Mouse (Mus musculus) urinary bladder, postnatal 14 days (tissue): ENCODE results near the gene Lamtor2.

Experiments used
- DNase-seq: peaks from one replicate; pipeline ENCODE4 v3.0.0; 2021; ENCODE audit warnings: low spot score

Lamtor2 gene

GRCm38 (mm10) chr3:88541622-88542401, 11.1 kb downstream of the Lamtor2 start:
- DNase-seq: no peak

DNA sequence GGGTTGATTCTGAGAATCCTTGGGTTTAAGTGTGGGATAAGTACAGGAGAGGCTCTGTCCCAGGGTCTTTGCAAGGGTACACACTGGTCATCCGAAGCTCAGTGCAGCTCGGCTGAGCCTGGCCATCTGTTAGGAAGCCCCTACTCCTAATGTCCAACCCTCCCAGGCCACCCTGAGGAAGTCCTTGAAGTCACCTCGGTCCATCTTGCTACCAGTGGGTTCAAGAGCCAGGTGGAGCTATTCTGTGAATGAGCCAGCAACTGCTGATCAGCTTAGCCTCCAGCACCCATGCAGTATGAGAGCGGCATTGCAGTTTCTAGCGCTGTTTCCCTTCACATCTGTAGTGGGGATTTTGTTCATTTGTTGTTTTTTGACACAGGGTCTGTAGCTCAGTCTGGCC, 12.8 kb downstream of the Lamtor2 start:
- no peak for DNase-seq

DNA sequence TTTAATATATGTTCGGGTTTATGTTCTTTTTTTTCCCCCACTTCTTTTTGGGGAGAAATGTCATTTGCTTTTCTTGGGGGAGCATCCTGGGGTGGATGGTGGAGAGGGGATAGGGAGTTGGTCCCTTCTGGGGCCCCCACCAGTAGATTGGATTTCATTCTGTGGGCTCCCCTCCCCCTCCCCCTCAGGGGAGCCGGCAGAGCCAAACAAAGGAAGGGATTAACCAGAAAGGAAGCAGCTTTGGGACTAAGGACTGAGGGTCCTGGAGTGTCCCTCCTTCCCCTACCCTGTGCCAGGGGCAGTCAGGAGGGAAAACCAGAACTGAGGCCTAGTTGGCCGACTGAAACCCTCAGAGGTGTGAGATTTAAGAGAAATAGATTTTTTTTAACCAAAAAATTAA, 13.5 kb downstream of the Lamtor2 start:
- DNase-seq: no peak

DNA sequence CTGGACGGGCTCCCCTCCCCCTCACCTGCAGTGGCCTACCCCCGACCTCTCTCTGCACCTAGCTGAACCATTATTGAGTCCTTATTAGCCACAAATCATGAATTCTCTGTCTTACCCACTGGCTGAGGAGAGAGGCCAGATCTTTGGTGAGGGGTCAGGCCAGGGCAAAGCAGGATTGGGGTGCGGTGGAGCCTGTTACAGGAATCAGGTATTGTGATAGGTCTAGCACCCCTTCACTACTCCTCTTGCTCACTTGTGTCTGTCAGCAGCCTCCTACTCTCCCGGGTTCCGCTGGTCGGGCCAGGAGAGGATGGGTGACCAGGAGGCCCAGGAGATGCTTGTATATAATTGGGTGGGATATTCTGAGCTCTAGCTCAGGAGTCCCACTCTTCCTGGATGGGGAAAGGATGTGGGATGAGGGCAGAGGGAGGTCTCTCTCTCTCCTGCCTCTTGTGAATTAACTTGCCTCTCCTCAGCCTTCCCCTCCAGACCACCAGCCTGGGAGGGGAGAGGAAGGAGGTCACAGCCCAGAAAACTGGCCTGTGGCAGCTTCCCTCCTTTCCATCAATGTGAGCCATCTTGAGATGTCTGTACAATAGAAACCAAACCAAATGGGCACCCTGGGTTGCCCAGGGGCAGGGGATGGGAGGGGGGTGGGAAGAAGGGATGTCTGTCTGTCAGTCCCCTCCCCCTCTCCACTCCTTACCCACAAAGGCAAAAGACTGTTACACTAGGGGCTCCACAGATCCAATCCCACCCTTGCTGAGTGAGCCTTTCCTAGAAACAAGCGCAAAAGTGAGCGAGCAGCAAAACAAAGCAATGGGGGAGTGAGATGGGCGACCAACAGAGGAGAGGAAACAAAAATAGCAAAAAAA, 14.4 kb downstream of the Lamtor2 start:
- no peak for DNase-seq

GRCm38 (mm10) chr3:88537146-88537545, 15.7 kb downstream of the Lamtor2 start:
- DNase-seq: no peak

GRCm38 (mm10) chr3:88536103-88536930, 16.6 kb downstream of the Lamtor2 start:
- peak; percentile 84 for DNase-seq

- DNase-seq: no peak
Measured at GRCm38 (mm10) chr3:88535527-88535926, 17.3 kb downstream of the Lamtor2 start.

DNA sequence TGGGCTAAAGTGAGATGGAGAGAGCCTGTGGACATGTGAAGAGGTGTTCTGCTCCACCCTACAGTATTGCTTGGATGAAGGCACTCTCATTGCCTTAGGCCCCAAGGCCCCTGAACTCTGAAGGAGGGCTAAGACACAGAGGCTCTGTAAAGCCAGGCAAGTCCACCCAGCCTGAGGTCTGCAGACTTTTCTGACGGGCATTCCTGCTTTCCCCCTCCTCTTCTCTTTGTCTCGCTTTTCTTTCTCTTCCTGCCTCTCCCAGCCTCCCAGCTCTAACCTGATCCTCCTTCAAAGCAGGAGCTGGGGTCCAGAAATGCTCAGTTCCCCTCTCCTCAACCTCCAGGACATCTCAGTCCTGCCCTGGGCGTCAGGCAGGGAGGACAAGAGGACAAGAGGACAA, 17.9 kb downstream of the Lamtor2 start:
- no peak for DNase-seq

DNA sequence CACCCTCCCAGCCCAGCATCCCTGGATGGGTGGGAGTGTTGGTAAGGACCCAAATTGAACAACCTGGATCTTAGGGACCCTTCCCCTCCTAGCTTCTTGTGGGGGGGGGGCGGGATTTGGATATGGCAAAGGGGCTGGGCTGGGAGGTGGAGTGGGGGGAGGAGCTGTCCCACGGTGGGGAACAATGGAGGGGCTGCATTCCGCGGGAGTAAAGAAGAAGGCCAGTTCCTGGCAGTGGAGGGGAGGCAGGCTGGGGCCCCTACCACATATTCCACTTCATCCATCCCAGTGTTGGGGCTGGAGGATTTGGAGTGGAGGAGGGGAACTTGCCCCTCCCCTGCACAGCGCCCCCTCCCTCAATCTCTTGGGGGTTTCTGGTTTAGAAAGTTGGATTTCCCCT, 19.2 kb downstream of the Lamtor2 start:
- DNase-seq: no peak

GRCm38 (mm10) chr3:88532689-88533511, 20.0 kb downstream of the Lamtor2 start:
- DNase-seq: no peak

DNA sequence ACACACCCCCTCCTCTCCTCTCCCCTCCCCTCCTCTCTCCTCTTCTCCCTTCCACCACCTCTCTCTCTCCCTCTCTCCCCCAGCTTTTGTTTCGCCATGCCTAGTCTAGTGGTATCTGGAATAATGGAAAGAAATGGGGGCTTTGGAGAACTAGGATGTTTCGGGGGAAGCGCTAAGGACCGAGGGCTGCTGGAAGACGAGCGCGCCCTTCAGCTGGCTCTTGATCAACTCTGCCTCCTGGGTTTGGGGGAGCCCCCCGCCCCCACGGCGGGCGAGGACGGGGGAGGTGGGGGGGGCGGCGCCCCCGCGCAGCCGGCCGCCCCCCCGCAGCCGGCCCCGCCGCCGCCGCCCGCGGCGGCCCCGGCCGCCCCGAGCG, 20.6 kb downstream of the Lamtor2 start, which contains the start of gene Mex3a:
Gene Mex3a (plus strand): TSS at position 97 of the 376 bp plus-strand sequence.
- DNase-seq: no peak

DNA sequence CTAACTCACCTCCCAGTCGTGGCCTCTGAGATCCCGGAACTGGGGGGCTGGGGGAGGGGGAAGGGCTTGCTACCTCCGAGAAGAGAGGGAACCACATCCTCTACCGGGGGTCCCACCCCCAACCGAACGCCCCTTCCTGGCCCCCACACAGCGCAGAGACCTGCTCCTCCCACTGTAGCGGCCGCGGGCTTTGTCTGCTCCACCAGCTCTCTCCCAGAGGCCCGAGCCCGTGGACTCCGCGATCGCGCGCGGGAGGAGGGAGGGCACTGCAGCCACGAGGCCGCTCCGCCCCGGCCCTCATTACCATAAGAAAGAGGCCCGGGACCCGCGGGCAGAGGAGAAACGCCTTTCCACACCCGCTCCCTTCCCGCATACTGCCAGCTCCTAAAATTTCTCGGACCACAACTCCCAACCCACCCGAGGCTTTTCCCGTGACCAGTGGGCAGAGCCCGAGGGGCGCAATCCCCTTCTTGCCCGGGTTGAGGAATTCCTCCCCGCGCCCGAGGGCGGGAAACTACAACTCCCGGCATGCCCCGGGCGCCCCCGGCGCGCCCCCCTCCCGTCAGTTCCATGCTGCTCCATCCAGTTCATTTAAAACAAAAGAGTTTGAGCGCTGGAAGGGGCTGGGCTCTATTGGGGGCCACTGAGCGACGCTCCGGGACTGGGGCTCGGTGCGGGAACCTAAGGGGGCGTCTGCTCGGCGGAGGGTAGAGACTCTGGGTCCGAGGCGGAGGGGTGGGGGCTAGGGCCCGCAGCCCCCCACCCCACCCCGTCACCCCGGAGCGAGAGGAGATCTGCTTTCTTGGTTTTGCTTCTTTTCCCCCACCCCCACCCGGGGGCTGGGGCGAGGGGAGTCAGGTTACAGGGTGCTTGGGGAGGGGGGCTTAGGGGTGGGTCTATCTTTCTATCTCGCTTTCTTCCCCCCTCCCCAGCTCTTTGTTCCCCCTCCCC, 21.3 kb downstream of the Lamtor2 start:
- peak; percentile 88 for DNase-seq

DNA sequence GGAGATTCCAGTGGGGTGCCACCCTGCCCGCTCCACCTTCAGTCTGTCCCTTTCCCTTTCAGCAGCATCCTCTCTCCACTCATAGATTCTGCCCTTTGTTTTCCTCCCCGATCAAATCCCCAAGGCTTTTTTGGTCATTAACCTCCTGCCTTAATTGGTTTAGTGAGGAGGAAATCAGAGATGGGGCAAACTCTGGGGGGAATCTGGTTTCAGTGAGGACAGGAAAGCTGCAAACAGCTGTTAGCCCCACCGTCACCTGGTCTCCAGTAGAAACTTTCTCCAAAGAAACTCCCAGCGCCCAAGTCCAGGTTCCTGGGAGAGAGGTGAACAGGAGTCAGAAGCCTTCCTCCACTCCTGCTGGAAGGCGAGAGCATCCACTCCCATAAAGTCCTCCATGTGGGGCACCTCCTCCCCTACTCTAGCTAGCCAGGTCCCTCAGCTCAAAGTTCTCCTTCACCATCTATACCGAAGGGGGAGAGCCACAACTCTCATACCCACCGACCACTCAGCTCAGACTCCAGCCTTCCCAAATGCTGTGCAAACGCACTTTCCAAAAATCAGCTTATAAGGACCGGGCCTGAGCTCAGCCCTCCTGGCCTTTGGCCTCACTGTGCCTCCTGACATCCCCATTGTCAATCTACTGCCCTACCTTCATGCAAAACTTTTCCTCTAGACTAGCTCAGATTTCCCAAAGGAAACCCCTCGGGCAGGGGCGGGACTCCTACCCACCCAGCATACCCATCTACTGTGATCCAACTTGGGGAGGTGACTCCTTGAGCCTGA, 22.6 kb downstream of the Lamtor2 start:
- DNase-seq: no peak

DNA sequence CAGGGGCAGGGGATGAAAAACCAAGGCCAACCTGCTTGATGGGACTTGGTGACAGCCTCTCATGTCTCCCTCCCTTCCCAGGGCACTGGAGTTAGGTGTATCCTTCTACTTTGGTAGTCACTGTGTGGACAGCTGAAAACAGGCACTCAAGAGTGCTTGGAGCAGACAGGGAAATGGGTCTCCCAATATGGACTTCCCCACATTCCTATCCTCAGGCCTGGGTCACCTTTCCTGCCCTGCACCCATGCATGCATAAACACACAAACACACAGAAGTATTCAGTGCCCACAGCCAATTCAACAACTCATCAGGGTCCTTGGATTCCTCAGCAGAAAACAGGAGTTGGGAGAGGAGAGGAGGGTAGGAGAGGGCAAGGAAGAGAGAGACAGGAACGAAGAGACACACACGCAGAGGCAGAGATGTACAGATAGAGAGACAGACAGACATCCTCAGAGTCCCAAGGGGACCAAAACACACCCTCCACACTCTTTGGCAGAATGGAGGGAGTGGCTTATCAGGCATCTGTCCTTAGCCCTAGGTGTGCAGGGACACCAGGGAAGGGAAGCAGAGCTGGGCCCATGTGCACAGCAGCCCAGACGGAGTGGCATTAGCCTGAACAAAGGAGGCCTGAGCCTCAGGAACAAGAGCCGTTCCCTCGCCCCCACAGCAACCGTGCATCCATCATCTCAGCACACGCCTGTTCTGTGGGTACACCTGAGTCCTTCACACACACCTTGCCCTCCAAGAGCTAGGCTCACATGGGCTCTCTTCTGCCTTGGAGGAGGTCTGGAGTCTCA, 23.5 kb downstream of the Lamtor2 start:
- no peak for DNase-seq

DNA sequence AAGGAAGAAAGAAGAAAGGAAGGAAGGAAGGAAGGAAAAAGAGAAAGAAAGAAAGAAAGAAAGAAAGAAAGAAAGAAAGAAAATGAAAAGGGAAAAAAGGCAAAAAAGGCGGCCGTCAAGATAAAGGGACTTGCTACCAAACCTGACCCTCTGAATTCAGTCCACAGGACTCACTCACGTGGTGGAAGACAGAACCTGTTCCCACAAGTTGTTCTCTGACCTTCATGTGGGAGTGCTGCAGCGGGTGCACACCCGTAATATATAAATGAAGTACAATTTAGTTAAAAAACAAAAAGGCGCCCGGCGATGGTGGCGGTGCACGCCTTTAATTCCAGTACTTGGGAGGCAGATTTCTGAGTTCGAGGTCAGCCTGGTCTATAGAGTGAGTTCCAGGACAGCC, 24.2 kb downstream of the Lamtor2 start:
- DNase-seq: no peak

DNA sequence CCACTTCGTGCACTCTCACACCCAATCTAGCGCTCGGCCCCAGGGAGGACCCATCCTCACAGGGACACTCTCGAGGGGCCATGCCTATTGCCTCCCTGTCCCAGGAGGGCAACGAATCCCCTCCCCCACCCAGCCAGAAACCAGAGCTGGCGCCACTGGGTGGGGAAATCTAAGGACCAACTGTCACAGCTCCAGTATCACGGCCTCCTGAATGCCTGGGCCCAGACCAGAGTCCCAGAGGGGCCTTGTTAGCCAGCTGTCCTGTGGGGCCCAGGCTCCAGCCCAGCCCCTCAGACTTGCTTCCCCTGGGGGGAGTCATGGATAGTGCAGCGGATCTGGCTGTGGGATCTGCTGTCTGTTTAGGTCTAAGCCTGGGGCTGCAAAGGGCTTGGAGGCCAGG, 25.3 kb downstream of the Lamtor2 start:
- no peak for DNase-seq

GRCm38 (mm10) chr3:88526157-88527131, 26.4 kb downstream of the Lamtor2 start:
- DNase-seq: peak; percentile 89
